Mouse (Mus musculus): ENCODE data around the gene Zmym4.
"Not testable (repeated sequence)": the region's sequence is repeated elsewhere in the genome, so short reads cannot be mapped to it uniquely, and the experiment has no call there.

The Zmym4 gene

DNA sequence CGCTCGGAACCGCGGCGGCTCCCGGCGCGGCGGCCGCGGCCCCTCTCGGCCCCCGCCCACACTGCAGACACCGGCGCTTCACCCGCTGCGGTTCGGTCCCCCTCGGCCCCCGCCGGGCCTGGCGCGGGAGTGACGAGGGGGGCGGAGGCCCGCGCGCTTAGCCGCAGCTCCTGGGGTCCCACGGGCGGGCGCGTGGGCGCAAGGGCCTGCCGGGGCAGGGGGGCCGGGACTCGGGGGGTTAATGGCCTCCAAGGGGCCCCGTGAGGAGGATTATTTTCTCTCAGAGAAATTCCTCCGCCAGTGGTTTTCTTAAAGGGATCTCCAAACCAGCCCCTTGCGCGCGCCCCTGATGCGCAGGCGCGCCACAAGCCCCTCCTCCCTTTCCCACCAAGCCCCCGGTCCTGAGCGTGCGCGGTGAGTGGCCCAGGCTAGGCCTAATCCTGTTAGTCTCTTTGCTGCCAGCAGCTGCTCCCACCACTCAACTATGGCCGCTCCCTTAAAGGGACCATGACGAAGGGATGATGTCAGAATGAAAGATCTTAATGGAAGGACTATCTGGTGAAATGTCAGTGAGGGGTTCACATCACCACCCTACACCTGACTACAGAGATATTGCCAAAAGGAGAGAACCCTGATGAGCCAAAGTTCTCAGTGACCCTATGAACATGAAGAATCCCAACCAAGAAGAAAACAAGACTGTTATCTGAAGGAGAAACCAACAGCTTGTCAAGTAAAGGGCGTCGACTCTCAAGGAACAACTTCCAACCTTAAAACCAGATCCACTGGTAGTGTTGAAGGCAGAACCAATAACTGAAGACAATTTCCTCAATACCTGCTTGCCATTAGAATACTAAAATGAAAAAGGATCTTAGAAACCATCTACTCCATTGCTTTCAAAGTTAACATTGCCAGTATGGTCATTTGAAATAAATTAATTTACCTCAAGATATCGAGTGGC, at the start of gene Zmym4:
Zmym4 (minus strand) TSS at position 272 of the 958 bp plus-strand sequence.
- DNase-seq: peak; percentile 90 to 91

DNA sequence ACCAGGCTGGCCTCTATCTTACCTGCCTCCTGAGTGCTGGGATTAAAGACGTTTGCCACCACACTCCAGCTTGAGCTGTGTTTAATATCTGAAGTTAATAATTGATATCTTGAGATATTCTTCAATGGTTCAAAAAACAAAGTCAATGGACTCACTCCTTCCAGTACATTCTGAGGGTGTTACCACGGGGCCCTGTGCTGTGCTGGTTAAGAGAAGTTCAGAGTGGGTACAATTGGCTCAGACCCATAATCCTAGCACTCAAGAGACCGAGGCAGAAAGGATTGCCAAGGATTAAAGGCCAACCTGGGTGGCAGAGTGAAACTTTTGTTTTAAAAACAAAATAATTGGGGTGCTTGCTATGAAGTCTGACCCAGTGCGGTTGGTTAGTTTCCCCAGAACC, 48.4 kb upstream of the Zmym4 start:
- DNase-seq: no peak

DNA sequence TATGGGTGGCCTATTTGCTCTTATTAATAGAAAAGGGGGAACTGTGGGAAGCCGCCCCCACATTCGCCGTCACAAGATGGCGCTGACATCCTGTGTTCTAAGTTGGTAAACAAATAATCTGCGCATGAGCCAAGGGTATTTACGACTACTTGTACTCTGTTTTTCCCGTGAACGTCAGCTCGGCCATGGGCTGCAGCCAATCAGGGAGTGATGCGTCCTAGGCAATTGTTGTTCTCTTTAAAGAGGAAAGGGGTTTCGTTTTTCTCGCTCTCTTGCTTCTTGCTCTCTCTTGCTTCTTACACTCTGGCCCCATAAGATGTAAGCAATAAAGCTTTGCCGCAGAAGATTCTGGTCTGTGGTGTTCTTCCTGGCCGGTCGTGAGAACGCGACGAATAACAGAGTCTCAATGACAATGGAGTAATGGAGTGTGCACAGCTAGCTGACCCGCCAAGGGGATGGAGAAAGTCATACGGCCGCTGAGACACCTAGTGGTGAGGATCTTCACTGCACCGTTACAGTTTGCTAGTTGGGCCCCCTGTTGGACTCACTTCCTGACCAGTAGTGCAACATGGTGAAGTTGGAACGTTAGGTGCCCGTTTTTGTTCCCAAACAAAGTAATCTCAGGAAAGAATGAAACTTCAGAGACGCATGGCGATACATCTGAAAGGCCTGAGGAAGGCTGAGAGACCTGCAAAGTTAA, 47.5 kb upstream of the Zmym4 start:
- DNase-seq: peak; percentile 85 to 87

DNA sequence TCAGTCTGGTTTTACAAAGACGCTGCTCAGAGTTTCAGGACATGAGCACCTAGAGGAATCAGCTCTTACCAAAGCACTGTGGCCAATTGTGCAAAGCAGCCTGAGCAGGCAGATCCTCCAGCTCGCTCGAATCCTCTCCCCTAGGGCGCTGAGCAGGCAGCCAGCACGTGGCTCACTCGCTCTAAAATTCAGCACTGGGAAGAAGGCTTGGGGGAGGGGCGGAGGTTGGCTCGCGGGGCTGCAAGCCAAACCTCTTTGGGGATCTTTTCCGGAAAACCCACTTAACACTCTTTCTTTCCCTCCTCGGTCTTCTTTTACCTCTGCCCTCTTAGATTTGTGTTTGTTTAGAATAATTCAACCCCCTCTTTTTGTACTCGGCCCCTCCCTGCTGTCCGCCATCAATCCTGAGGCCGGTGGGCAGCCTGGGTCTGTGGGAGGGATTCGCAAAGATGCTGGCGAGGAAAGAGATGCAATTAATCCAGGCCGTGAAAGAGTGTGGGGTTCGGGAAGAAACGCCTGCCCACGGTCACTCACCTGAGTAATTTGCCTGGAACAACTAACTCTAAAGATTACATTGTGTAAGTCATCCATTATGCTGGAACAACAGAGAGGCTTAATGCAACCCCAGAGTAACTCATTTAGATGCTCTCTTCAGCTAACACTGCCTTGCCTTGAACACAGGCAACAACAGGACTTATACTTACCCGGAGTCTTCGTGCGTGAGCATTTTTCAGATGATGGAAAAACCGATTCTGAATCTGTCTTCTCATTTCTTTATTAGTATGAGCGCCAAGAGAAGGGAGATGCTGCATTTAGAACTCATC, 37.4 kb upstream of the Zmym4 start:
- DNase-seq: peak; percentile 52 to 58

DNA sequence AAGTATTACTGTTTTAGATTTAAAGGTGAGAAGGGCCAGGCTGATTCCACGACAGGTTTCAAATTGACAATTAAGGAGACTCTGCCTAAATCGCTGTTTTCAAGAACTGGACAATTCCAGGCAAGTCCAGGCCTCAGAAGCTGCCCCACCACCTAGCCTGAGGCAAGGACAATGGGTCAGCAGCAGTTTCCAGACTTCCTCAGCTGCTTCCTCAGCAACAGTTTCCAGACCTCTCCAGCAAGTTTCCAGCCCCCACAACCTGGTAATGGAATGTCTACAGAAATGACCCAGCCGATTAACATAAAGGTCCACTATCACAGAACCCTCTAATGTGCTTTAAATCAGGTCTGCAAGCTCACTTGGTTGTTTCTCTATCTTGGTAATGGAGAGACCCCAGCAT, 36.4 kb upstream of the Zmym4 start:
- no peak for DNase-seq

DNA sequence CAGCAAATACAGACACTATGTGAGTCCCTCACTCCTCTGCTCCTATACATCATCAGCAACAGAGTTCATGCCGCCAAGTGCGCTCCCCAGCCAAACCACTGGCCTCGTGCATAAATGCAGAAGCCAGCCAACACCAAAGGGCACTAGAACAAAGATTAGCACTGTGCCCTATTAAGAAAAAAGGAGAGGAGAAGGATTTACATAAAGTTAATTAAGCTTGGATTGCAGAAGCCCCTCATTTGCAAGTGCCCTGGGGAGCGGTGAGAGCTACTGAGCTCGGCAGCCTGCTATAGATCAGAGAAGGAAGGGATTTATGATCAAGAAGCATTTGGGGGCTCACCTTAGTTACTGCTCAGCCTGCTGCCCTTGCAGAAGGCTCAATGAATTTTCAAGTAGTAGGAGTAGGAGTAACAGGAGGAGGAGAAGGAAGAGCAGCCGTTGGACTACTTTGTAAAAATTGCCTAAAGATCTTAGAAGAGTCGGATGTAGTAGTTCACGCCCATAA, 32.7 kb upstream of the Zmym4 start:
- DNase-seq: no peak

DNA sequence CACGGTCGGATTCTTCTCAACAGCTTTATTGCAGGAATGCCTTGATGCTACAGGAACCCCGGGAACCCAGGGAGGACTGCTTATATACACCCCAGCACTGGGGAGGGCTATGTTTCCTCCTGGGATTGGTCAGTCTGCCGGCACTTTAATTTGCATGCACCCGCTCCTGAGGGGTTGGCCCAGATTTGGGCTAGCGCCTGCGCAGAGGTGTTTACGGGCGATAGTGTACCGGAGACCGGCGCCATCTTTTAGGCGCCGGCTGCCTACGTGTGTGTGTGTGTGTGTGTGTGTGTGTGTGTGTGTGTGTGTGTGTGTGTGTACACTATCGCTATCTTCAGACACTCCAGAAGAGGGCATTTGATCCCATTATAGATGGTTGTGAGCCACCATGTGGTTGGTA, 31.4 kb upstream of the Zmym4 start:
- DNase-seq: not testable (repeated sequence)

DNA sequence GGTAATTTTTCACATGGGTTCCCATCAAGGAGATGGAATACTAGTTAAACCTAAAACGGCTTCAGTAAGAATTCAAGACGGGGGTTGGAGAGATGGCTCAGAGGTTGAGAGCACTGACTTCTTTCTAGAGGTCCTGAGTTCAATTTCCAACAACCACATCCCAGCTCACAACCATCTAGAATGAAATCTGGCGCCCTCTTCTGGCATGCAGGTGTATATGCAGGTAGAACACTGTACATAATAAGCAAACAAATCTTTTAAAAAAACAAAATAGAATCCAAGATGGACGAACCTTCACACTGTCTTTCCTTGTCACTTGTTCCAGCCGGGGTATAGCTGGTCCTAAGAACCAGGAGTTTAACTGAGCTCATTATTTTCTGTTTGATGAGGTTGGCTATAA, 24.4 kb upstream of the Zmym4 start:
- DNase-seq: no peak

DNA sequence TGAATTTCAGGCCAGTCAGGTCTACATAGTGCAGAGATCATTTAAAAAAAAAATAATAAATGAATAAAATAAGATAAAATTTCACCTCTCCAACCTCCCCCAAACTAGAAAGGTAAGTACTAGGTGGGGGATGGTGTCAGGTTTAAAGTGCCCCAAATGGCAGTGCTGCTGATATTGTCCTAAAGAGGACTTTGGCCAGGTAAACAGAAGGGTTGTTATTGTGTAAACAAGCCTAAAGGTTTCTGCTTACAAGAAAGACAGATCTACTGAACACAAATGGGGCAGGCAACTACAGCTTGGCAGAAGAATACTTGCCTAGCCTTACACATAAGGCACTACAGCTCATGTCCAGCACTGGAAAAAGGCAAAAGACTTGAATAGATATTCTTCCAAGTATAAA, 22.6 kb upstream of the Zmym4 start:
- no peak for DNase-seq

DNA sequence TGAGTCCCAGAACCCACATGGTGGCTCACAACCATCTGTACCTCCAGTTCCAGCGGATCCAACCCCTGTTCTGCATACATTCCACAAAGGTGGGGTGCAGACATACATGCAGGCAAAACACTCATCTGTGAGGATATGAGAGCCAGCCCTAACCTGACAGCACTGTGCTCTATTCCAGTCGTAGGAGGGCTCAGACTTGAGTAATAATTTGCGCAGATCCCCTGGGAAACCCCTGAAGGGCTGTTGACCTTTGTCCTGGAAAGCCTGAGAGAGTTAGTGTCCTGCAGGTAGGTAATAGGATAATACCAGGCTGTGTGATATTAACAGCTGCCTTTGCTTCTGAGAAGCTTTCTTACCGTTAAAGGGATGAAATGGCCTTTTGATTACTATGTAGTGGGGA, 20.6 kb upstream of the Zmym4 start:
- no peak for DNase-seq

DNA sequence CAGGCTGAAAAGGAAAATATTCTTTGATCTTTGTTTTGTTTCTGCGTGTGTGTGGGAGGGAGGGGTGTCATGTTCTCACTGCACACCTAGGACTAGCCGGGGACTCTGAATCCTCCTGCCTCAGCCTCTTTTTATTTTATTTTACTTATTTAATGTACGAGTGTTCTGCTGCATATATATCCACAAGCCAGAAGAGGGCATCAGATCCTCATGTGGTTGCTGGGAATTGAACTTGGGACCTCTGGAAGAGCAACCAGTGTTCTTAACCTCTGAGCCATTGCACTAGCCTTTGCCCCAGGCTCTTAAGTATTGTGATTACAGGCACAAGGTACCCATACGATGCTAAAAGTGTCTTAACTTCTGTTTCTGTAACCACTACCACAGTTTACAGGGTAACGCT, 18.8 kb upstream of the Zmym4 start:
- DNase-seq: no peak

DNA sequence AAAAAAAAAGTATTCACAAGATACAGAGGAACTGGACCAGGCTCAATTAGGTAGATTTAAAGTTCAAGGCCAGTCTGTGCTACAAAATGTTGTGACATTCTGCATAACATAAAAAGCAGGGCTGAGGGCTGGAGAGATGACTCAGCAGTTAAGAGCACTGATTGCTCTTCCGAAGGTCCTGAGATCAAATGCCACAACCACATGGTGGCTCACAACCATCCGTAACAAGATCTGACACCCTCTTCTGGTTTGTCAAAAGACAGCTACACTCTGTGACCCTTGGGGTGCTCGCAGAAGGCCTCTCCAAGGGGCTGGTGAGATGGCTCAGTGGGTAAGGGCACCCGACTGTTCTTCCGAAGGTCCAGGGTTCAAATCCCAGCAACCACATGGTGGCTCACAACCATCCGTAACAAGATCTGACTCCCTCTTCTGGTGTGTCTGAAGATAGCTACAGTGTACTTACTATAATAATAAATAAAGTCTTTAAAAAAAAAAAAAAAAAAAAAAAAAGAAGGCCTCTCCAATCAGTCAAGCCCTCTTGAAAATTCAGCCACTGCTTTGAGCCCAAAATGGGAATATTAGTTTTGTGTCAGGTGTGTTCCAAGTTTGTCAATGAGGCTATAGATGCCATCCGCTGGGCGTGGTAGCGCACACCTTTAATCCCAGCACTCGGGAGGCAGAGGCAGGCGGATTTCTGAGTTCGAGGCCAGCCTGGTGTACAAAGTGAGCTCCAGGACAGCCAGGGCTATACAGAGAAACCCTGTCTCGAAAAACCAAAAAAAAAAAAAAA, 16.0 kb upstream of the Zmym4 start:
- DNase-seq: not testable (repeated sequence)

DNA sequence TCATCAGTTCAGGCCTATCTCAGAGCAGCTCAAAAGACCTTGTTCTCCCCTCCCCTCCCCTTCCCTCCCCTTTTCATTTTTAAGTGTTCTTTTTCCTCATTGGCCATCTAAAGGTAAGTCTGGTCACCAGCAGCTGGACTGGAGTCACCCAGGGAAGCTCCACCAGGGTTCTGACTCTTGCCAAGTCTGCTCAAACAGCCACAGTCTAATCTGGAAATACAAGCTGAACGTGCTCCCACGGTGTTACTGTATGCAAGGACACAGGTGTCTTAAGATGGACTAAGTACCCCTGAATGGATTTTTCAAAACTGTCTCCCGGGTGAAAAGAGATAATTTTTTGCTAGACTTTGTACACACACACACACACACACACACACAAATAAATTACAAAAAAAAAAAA, 15.4 kb upstream of the Zmym4 start:
- no peak for DNase-seq

DNA sequence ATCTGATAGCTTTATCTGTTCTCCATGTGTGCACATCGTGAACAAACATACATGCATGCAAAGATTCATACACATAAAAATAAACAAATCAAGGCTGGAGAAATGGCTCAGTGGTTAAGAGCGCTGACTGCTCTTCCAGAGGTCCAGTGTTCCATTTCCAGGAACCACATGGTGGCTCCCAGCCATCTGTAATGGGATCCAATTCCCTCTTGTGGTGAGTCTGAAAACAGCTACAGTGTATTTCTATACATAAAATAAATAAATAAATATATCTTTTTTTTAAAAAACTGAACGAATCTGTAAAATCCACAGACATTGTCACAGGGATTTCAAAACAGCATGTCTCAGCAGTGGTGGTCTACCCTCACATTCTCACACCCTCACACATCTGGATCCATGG, 10.8 kb upstream of the Zmym4 start:
- DNase-seq: no peak

DNA sequence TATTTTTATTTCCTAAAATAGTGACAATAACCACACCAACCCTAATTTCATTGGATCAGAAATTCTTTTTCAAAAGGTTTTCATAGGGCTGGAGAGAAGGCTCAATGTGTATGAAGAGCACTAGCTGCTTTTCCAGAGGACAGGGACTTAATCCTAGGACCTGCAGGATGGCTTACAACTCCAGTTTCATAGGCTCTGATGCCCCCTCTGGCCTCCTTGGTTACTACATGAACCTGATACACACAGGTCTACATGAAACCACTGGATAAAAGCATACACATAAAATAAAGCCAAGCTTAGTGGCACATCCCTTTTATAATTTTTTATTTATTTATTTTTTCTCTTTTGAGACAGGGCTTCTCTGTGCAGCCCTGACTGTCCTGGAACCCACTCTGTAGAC, 9.5 kb upstream of the Zmym4 start:
- DNase-seq: peak; percentile 40 to 50

DNA sequence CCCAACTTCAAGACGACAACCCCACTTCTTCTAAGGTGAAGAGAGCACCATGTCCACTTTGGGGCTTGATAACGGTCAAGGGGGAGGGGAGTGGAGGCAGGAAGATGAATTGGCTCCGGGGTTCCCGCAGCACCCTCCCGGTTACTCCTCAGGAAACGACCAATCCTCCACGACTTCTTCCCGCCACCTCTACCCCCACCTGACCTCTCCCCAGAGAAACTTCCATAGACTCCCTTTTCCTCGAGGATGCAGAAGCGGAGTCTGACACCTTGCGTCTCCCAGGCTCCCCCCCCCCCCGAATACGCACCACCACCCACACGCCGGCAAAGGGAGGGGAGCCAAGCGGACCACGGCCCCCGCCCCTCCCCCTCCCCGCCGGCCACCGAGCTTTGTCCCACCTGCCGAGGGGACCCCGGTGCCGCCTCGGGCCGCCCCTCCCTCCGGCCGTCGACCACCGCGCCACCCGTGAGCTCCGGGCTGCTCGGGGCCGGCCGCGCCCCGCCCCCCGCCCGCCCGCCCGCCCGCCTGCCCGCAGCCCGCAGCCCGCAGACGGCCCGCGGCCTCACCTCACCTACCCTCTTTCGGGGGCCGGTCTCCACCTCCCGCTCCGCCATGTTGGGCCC, 583 bp downstream of the Zmym4 start:
- peak; percentile 23 to 26 for DNase-seq

DNA sequence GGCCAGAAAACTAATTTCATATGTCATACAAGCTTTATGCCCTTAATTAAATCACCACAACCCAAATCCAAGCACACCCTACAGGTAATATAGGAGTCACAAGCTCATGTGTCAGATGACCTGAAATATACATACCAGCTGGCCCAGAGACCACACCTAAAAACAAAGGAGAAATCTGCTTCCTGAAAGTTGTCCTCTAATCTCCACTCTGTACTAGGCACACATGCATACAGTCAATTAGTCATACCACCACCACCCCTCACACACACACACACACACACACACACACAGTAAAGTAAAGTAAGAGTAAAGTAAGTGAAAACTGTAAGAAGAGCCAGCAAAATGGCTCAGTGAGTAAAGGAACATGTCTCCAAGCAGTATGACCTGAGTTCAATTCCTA, 9.3 kb downstream of the Zmym4 start:
- DNase-seq: no peak

DNA sequence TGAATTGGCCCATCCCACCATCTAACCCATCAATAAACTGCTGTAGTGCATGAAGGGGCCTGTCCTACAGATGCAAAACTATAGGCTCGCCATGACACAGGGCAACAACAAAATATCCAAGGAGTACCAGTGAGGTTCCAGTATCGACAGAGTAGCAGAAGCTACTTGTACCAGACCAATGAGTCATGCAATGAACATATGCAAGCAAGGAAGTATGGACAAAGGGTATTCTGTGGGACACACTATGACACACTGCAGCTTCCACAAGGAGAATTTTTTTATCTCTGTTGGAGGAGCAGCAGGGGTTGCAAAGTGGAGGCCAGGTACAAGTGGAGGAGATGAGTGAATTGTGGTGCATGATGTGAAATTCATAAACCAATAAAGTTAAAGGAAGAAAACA, 9.7 kb downstream of the Zmym4 start:
- no peak for DNase-seq

DNA sequence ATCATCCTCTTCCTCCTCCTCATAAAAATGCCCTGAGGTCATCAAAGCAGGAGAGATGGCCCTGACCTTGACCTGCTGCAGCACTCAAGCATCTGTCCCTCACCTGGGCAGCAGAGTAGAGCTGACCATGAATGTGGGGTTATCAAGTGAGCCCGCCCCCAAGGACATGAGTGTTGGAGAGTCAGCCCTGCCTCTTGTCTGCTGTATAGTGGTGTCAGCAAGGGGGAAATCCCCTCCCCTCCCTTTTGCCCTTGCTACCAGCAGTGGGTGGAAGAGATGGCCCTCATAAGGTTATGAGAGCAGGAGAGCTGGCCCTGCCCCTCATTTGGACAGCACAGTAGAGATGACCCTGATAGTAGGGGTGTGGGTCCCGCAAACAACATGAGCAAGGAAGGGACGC, 10.5 kb downstream of the Zmym4 start:
- DNase-seq: no peak

DNA sequence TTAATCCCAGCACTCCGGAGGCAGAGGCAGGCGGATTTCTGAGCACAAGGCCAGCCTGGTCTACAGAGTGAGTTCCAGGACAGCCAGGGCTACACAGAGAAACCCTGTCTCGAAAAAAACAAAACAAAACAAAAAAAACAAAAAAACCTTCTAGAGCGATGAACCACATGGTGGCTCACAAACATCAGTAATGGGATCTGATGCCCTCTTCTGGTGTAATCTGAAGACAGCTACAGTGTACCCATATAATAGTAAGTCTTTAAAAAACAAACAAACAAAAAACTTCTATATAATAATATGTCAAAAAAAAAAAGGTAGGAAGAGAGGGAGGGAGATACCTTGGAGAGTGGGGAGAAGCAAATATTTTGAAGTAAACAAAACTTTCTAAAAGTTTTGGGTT, 17.1 kb downstream of the Zmym4 start:
- not testable (repeated sequence) for DNase-seq

DNA sequence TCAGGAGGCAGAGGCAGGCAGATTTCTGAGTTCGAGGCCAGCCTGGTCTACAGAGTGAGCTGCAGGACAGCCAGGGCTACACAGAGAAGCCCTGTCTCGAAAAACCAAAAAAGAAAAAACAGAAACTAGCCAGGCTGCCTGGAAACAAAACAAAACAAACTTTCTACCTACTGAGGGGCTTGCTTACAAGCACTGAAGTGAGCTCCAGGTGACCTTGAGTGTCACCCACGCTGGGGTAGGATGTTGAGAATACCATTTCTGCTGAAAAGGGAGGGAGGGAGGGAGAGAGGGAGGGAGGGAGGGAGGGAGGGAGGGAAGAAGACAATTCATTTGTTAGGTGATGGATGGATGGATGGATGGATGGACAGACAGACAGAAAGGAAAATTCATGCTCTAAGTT, 24.5 kb downstream of the Zmym4 start:
- no peak for DNase-seq

DNA sequence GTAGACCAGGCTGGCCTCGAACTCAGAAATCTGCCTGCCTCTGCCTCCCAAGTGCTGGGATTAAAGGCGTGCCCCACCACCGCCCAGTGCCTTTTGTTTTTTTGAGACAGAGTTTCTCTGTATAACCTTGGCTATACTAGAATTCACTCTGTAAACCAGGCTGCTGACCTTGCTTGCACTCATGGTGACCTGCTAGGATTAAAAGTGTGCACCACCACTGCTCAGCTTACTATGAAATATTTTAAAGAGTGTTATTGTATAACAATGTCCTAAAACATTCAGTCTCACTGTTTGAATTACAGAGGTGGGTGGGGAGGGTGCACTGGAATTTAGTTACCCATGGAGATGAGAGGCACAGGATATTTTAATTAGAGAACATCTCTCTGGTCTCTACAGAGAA, 25.1 kb downstream of the Zmym4 start:
- DNase-seq: no peak
